Mouse (Mus musculus) kidney, adult 2 months (tissue): ENCODE data around the gene Hk2.

Source experiments
- CTCF ChIP-seq: fragments of 200-500 bp; conservative IDR thresholded peaks from 2 replicates; pipeline ENCODE4 v1.5.1; 2011; ENCODE audit warnings: low read depth, mild to moderate bottlenecking, control low read depth, low read length, moderate library complexity, mixed read lengths; ENCODE audit not compliant: insufficient read depth, insufficient read length
- POLR2A ChIP-seq: fragments of 200-500 bp; IDR thresholded peaks from one replicate; pipeline ENCODE4 v1.6.1; 2011; ENCODE audit warnings: low read depth, low read length, control low read depth

DNA sequence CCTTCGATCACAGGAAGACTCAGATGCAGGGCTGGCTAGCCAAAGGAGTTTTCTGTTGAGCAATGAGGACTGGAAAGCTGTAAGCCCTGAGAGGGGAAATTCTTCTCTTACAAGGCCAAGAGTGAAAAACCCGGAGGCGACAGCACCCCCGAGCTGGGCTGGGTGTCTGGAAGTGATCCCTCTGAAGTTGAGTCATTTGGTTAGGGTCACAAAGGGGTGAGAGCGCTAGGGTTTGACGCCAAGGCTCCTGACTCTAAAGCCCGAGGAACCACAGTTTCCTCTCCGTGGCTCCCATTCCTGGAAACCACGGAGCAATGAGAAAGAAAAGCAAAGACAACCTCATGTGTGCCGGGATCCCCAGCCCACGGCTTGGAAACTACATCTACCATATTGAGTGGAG, 21.2 kb downstream of the Hk2 start:
- no peak for TF ChIP-seq POLR2A
- TF ChIP-seq CTCF: no peak
